Mouse (Mus musculus) limb, embryonic 10.5 days (tissue): Measurements from ENCODE around the gene Hspa12b. TPM values are rescaled to one million over a fixed set of nuclear protein-coding genes. Genes with fewer than 3 reads are reported as not detected.
A peak's percentile ranks its signal among the peaks of the same experiment; 100 is the strongest.
"Not testable (repeated sequence)": the region's sequence is repeated elsewhere in the genome, so short reads cannot be mapped to it uniquely, and the experiment has no call there.

Source experiments
- DNase-seq: peaks from one replicate; pipeline ENCODE4 v3.0.0-alpha.2; 2017; ENCODE audit warnings: low spot score
- H3K27ac ChIP-seq: fragments of 300-500 bp; sonication (generic); 2 replicates; pipeline ENCODE4 v1.5.1; 2016; ENCODE audit warnings: mild to moderate bottlenecking
- H3K27me3 ChIP-seq: fragments of 300-500 bp; sonication (generic); 2 replicates; pipeline ENCODE4 v1.6.1; 2016; ENCODE audit warnings: low read depth, mild to moderate bottlenecking; ENCODE audit not compliant: poor library complexity, severe bottlenecking
- H3K36me3 ChIP-seq: fragments of 300-500 bp; sonication (generic); 2 replicates; pipeline ENCODE4 v1.6.1; 2016; ENCODE audit warnings: mild to moderate bottlenecking, moderate library complexity
- H3K4me1 ChIP-seq: fragments of 300-500 bp; sonication (generic); 2 replicates; pipeline ENCODE4 v1.6.1; 2016
- H3K4me3 ChIP-seq: fragments of 300-500 bp; sonication (generic); 2 replicates; pipeline ENCODE4 v1.5.1; 2016; ENCODE audit warnings: mild to moderate bottlenecking, moderate library complexity
- H3K9me3 ChIP-seq: fragments of 300-500 bp; sonication (generic); replicated peaks from 2 replicates; pipeline ENCODE4 v1.6.1; 2016; ENCODE audit warnings: mild to moderate bottlenecking
- WGBS: fragments of 180-500 bp; shearing (Covaris S2); methylation state at CpG from one replicate; pipeline ENCODE4 v1.1.7; 2016; 5-methylcytosine and 5-hydroxymethylcytosine counted together
- polyA plus RNA-seq: library from polyadenylated mRNA; unstranded; fragments of >200 nt; fragmentation: Nextera tagmentation; extraction: Ambion mirVana; gene quantifications from 2 replicates; pipeline ENCODE4 v1.2.1, GENCODE M21; 2016

Gene Hspa12b
- polyA plus RNA-seq, 1 experiment from 2014 or later = 19.7 TPM

DNA sequence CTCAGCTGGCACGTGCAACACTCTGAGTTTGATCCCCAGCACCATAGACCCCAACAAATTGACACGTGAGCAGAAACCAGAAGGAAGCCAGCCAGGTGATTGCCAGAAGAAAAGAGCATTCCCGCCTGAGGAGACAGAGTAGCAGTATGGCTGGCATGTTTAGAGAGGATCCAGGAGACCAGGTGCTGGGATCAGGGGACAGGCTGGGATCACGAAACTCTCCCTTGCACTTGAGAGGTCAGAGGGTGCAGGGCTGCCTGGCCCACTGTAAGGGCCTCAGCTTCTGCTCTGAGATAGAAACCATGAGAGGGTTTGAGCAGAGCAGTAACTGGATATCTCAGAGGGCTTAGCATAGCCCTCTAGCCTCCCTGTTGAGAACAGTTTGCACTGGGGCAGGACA lies 22.0 kb upstream of the Hspa12b start:
- 65% methylated on average over 4 of the region's 4 CpGs for WGBS

DNA sequence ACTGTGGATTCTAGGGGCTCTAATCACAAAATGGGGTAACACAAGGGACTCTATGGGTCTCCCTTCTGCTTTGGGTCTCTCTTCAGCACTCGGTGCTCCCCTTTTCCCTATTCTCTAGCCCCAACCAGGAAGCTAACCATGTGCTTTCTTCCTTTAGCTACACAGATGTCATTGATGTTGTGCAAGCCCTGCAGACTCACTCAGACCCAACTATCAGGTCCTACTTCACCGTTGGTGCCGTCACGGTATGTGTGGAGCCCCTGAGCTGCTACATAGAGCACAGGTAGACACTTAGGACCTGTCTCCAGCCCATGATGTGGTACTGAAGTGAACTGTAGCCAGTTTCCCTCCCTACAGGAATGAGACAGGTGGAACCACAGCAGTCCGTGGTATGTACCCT lies 21.1 kb upstream of the Hspa12b start:
- H3K27ac ChIP-seq = no peak overlapping the region
- no peaks in the 10 kb centered on the region for H3K27me3 ChIP-seq
- DNase-seq = no peak
- no peaks in the 10 kb centered on the region for H3K9me3 ChIP-seq
- H3K4me1 ChIP-seq = no peaks in the 10 kb centered on the region
- WGBS = 89% methylated on average over 5 of the region's 5 CpGs
- H3K4me3 ChIP-seq = no peak overlapping the region
- no peaks in the 10 kb centered on the region for H3K36me3 ChIP-seq

More for the DNA sequence above, 22.0 kb upstream of the Hspa12b start:
- not testable (repeated sequence) for H3K4me3 ChIP-seq, H3K36me3 ChIP-seq, H3K27me3 ChIP-seq, H3K4me1 ChIP-seq, DNase-seq, H3K9me3 ChIP-seq, H3K27ac ChIP-seq

DNA sequence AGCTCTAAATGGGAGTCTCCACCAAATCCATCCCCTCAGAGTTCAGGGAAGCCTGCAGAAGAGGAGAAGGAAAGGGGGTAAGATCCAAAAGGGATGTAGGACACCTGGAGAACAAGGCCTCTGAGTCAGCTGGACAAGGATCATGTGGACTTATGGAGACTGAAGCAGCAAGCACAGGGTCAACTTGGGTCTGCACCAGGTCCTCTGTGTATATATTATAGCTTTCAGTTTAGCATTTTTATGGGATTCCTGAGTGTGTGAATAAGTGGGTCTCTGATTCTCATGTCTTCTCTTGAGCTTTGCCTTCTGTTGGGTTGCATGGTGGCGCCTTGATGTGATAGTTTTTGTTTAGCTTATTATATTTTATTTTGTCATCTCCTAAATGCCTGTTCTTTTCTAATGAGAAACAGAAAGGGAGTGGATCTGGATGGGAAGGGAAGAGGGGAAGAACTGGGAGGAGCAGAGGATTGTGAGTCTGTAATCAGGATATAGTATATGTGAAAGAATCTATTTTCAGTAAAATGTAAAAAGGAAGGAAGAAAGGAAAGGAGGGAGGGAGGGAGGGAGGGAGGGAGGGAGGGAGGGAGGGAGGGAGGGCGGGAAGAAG lies 8.0 kb upstream of the Hspa12b start:
- Histone ChIP-seq H3K27me3 (no peaks in the 10 kb centered on the region), H3K36me3 (no peaks in the 10 kb centered on the region), H3K27ac (no peak overlapping the region), H3K9me3 (no peaks in the 10 kb centered on the region), H3K4me1 (no peaks in the 10 kb centered on the region; the same call in 1 of the 2 replicates), H3K4me3 (no peak overlapping the region)
- WGBS = 73% methylated on average over 2 of the region's 2 CpGs
- DNase-seq = no peak

DNA sequence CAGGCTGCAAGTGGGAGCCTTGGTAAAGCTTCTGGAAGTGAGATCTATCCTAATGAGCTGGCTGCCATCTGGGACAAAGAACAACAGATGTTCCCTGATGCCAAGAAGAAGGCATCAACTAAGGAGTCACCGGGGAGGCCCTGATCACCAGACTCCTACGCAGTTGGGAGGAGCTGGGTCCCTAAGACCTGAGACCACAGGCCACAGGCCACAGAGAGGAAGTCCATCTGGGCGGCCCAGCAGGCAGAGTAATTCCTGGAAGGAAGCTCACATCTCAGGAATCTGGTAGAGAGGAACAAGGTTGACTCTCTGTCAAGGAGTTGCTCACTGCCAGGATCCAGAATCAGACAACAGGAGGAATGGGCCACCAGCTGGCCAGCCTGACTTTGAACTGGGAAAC lies 2.9 kb upstream of the Hspa12b start:
- Histone ChIP-seq H3K27me3 (0 out of 2 replicates have a peak, but pooled peaks cover 4% of the 10 kb centered on the region), H3K36me3 (no peaks in the 10 kb centered on the region), H3K27ac (peak overlapping the region; percentile 25; the same call in 1 of the 2 replicates), H3K4me1 (peaks cover 42% of the 10 kb centered on the region), H3K9me3 (no peaks in the 10 kb centered on the region), H3K4me3 (no peak overlapping the region)
- WGBS = 81% methylated on average over 3 of the region's 3 CpGs
- no peak for DNase-seq

DNA sequence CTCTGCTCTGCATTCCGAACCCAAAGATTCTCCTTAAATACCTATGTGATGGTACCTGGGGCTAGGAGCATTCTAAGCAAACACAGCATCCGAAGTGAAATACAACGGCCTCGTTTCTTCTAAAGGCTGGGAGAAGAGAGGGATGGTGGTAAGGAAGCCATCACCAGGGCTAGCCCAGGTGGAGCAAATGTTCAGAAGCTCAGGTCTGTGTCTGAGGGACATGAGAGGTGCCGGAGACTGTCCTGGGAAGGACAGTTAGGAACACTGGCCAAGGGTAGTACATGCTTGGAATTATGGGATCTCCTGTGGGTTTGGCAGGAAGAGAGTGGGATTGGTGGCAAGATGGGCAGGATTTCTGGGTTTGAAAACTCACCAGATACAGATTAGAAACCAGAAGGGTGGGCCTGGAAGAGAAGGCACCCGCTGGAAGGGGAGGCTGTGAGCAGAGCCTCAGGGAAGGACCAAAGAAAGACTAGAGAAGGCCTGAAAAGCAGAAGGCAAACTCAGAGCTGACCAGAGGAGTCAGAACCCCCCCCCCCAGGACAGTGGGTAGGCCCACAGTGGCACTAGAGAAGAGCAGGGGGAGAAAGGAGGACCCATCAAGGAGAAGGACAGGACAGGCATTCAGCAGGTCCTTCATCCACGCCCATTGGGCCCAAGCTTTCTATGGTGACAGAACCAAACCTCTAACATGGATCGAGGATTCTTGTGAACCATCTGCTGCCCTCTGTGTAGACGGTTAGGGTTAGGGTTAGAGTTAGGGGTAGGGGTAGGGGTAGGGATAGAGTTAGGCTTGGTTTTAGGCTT lies 1.7 kb upstream of the Hspa12b start:
- Histone ChIP-seq H3K9me3 (no peaks in the 10 kb centered on the region), H3K4me3 (no peak overlapping the region), H3K27me3 (0 out of 2 replicates have a peak, but pooled peaks cover 4% of the 10 kb centered on the region), H3K4me1 (peaks cover 45% of the 10 kb centered on the region), H3K27ac (peak overlapping the region; percentile 97), H3K36me3 (no peaks in the 10 kb centered on the region)
- WGBS = 90% methylated on average over 9 of the region's 9 CpGs
- DNase-seq = no peak

DNA sequence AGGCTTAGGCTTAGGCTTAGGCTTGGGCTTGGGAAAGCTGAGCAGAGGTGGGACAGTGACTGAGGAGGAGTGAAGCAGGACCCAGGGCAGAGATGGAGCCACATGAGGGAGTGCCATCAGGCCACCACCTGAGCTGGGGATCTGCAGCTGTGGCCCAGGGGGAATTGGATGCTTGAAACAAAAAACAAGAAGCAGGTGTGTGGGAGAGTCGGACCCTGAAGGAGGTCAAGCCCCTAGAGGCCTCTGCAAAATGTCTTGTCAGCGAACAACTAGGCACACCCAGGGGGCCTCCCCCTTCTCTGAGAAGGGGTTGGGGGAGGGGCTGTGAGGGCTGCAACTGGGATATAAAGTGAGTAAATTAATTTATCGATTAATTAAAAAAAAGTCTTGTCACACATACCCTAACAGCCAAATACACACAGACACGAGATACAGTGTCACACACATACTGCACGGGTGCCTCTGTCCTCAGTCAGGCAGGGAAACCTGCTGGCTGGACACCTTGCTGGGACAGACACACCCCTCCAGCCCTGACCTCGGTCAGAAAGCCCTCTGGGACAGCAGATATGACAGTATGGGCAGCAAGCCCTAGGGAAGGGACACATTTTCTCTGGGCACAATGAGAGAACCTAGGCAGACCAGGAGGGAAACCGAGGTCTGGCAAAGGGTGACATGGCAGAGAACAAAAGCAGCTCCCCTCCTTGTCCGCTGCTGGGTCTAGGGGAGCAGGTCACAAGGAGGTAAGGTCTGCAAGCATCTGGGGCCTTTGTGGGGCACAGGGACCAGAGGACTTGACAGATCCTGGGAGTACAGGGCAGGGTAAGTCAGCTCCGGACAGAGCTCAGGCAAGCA lies 890 bp upstream of the Hspa12b start:
- peaks cover 45% of the 10 kb centered on the region for H3K4me1 ChIP-seq
- WGBS = 40% methylated on average over 9 of the region's 9 CpGs

DNA sequence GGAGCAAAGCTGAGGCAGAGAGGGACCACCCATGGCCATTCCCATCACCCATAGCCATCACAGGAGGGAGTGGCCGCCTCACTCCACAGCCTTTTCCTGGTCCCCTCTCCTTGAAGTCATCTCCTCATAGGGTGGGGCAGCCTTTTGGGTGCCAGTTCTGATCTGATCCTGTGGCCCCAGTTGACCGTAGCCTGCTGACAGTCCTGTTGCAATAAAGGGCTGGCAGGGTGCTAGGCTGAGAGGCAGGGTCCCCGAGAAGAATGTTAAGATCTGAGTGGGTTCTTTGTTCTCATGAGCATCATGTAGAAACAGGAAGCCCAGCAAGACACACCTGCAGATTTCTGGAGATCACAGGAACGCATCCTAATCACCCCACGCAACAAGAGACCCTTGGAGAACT lies 1.1 kb downstream of the Hspa12b start:
- H3K4me1 ChIP-seq = peaks cover 45% of the 10 kb centered on the region
- 78% methylated on average over 5 of the region's 5 CpGs for WGBS
- H3K4me3 ChIP-seq = peak overlapping the region; percentile 78
- peak overlapping the region; percentile 97 for H3K27ac ChIP-seq
- 0 out of 2 replicates have a peak, but pooled peaks cover 4% of the 10 kb centered on the region for H3K27me3 ChIP-seq
- no peak for DNase-seq
- H3K36me3 ChIP-seq = peaks cover 15% of the 10 kb centered on the region; the same call in 1 of the 2 replicates
- no peaks in the 10 kb centered on the region for H3K9me3 ChIP-seq

More for the DNA sequence above, 890 bp upstream of the Hspa12b start:
- DNase-seq = peak; percentile 33
- Histone ChIP-seq H3K36me3 (peaks cover 4% of the 10 kb centered on the region; the same call in 1 of the 2 replicates), H3K27ac (peak overlapping the region; percentile 97), H3K9me3 (no peaks in the 10 kb centered on the region), H3K4me3 (peak overlapping the region; percentile 78), H3K27me3 (0 out of 2 replicates have a peak, but pooled peaks cover 4% of the 10 kb centered on the region)

DNA sequence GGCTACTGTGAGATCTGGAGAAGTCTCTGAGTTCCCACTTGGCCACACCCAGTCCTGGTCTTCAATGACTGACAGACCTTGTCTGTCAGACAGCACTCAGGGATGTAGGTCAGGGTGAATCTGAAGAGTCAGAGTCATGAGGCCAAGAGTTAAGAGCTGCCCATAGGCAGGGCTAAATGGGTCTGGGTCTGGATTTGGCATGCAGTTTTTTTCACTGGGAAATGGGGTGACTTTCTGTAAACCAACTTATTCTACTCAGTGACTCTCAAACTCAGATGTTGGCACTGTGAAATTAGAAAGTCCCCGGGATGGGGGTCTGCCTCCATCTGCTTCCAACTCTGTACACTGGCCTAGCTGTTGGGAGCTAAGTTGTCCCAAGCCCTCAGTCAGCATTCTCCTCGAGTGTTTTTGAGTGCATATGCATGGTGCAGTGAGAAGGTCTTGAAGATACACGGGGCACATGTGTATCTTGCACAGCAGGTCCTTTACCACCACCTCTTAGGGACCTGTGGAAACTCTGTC lies 1.6 kb downstream of the Hspa12b start:
- Histone ChIP-seq H3K36me3 (peaks cover 15% of the 10 kb centered on the region; the same call in 1 of the 2 replicates), H3K27ac (peak overlapping the region; percentile 97; the same call in 1 of the 2 replicates), H3K4me3 (peak overlapping the region; percentile 78), H3K9me3 (no peaks in the 10 kb centered on the region), H3K4me1 (peaks cover 45% of the 10 kb centered on the region), H3K27me3 (0 out of 2 replicates have a peak, but pooled peaks cover 4% of the 10 kb centered on the region)
- DNase-seq = no peak
- 86% methylated on average over 3 of the region's 3 CpGs for WGBS

DNA sequence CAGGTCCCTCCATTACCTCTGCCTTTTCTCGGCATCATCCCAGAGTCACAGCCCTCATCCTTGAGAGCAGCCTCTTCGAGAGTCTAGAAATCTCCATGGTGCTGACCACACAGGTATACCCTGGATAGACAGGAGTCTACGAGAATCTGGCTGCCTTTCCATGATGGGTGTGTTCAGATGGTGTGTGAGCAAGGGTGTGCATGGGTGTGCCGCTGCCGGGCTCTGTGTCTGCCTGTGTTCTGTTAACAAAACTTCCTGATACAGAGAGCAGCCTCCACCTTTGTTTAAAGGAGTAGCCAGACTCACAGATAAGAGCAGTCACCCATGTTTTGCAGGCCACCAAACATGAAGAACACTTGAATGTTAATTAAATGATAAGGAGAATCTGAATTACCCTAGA lies 2.8 kb downstream of the Hspa12b start:
- 87% methylated on average over 5 of the region's 5 CpGs for WGBS
- Histone ChIP-seq H3K9me3 (no peaks in the 10 kb centered on the region), H3K4me1 (peaks cover 55% of the 10 kb centered on the region), H3K27ac (no peak overlapping the region), H3K36me3 (peaks cover 25% of the 10 kb centered on the region), H3K4me3 (no peak overlapping the region), H3K27me3 (0 out of 2 replicates have a peak, but pooled peaks cover 4% of the 10 kb centered on the region)
- no peak for DNase-seq

DNA sequence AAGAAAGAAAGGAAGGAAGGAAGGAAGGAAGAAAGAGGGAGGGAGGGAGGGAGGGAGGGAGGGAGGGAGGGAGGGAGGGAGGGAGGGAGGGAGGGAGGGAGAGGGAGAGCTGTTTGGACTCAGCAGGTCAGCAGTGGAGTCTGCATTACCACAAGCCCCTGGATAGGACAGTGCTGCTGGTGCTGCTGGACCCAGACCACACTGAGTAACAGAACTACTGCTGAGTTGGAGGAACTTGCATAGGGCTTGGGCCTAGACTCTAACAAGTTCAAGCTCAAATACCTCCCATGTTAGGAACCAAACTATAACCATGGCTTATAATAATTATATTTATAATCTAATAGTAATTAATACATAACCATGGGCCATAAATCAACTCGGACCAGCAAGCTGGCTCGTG lies 3.8 kb downstream of the Hspa12b start:
- peaks cover 56% of the 10 kb centered on the region for H3K4me1 ChIP-seq
- H3K4me3 ChIP-seq = no peak overlapping the region
- no peaks in the 10 kb centered on the region for H3K27me3 ChIP-seq
- H3K36me3 ChIP-seq = peaks cover 35% of the 10 kb centered on the region
- no peak for DNase-seq
- H3K27ac ChIP-seq = no peak overlapping the region
- H3K9me3 ChIP-seq = no peaks in the 10 kb centered on the region
- 92% methylated on average over 2 of the region's 2 CpGs for WGBS

DNA sequence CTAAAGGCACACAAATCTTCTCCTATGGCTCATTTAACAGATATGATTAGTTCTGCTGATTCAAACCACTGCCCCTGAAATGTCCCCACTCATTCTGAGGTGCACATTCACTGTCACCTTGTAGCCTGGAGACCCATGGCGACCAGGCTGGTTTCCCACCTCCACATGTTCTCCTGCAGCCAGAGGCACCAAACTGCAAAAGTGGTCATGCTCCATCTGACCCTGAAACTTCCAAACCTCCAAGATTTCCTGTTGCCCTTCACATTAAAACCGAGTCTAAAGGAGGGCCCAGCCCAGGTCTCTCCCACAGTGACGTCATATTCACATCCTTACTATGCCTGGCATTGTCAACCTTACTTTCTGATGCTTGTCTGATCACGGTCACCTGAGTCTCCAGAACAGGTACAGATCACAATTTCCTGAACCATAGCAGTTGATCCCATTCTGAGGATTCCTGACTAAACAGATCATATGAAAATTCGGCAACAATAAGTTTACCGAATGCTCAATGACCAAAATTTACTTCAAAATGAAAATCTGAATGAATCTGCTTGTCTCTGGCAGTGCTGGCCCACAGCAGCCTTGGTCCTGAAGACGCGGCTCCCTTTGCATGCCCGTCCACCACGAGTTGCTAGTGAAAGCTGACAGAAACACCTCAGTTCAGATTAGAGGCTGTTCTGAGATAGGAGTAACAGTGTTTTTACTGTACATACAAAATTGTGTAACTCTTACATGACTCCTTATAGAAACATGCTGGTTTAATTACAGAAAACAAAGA lies 5.2 kb downstream of the Hspa12b start:
- Histone ChIP-seq H3K4me3 (no peak overlapping the region), H3K36me3 (peaks cover 48% of the 10 kb centered on the region), H3K9me3 (no peaks in the 10 kb centered on the region), H3K4me1 (peaks cover 45% of the 10 kb centered on the region), H3K27me3 (no peaks in the 10 kb centered on the region), H3K27ac (no peak overlapping the region)
- no peak for DNase-seq
- WGBS = 87% methylated on average over 10 of the region's 10 CpGs
